Mouse (Mus musculus) ovary, postnatal 36 days (tissue): ENCODE data around the gene Sec11a.

ENCODE experiments used
- DNase-seq: peaks from one replicate; pipeline ENCODE4 v3.0.0; 2022; ENCODE audit warnings: low spot score, mixed read lengths

Sec11a gene

DNA sequence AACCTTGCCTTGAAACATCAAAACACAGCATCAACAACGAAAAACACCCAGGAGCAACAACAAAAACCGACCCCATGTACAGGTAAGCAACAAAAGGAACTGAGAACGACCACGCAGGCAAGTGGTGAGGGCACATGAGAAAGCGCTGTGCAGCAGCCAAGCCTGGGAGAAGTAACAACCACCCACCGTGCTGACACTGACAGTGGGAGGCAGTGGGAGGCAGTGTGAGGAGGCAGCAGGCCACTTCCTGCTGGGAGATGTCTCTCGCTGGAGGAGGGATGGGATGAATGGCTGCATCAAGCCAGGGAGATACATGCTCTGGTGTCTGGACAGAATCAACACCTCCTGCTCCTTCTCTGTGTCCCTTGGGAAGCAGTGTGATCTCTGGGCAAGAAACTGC, 50.4 kb downstream of the Sec11a start:
- DNase-seq = no peak

DNA sequence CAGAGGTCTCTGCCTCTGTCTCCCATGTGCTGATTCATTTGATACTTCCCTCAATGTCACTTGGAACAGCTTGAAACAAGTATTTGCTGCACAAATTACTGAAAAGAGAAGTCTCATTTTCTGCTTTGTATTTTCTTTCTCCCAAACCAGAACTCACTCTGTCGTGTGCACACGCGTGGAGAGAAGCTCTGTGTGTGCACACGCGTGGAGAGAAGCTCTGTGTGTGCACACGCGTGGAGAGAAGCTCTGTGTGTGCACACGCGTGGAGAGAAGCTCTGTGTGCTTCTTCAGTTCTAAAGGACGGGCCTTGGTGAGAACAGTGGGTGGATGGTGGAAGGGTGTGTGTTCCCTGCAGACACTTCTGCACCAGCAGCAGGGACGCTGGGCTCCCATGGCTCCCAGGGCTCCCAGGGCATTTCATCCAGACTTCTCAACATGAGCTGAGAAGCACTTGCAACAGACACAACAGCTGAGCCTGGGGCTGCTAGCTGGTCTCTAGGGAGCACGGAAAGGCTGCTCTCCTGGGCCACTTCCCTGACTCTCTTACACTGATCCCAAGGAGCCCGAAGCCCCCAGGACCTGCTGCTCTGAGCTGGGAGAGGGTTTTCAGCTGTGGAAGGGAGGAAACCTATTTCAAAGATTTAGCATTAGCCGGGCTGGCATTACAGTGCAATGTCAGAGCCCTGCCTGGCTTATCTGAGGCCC, 52.6 kb downstream of the Sec11a start:
- DNase-seq = no peak

DNA sequence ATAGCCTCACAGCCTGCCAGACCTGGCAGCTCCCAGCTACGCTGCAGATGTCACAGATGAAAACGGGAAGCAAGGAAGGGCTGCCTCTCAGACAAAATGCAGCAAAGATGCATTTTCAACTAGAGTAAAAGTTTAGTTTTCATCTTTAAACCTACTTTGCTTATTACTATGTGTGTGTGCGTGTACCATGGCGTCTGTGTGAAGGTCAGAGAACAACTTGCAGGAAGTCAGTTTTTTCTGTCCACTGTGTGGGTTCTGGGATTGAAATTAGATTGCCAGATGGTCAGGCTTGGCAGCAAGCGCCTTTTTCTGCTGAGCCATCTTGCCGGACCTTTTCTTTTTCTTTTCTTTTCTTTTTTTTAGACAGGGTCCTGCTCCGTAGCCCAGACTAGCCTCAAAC, 53.4 kb downstream of the Sec11a start:
- DNase-seq = no peak

DNA sequence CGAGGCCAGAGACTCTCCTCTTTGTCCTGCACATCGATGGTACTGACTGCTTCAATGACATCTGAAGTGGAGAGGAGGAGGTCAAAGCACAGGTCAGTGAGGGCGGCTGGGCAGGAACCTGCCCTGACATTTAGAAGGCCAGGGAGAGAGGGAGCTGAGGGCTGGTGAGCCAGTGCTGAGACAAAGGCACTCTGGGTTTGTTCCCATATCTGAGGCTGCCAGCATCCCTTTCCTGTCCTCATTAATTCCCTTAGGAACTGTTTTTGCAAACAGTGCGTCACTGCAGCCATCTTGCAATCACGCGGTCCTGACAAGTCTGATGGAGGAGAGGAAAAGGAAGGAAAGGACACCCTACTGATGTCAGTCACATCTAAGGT, 53.8 kb downstream of the Sec11a start:
- DNase-seq = no peak

DNA sequence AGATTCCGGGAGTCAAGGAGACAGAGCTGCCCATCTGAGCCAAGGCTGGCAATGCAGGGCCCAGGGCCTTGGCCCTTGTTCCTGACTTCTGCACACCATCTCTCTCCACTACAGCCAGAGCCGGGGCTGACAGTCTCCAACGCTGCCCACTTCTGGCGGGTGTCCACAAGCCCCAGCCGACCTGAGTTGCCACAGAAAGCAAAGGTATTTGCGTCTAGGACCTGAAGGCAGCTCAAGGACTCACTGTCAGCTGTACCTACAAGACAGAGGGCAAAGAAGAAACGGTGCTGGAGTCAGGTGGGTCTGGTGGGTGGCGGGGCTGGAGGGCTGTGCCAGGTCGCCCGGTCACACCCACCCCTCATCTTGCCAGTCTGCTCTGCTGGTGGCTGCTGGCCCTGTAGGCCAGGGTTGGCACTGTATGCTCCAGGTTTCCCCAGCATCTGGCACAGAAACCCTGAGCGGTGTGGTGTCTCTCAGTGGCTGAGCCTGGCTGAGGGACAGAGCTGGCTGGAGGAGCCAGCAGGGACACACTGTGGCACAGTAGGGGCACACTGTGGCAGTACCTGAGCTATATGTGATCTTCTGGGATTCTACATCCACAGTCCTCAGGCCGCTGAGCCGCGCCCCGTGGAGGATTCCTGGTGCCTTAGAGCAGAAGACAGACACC, 54.4 kb downstream of the Sec11a start:
- no peak for DNase-seq

DNA sequence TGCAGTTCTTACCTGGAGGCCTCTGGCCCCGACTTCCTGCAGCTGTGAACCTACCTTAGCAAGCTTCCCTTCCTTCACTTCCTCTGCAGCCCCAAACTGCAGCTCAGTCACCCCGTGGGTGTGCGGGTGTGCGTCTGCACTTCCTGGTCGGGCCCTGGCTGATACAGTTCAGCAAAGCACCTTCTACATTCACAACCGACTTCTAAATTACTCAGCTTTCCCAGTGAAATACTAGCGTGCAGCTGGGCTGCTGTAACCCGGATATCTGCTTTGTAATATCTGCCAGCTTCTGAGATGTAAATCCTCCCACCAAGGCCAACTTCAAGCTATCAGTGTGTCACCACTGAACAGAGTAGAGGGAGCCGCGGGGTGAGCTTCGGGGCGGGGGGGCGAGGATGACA, 57.7 kb downstream of the Sec11a start:
- no peak for DNase-seq

DNA sequence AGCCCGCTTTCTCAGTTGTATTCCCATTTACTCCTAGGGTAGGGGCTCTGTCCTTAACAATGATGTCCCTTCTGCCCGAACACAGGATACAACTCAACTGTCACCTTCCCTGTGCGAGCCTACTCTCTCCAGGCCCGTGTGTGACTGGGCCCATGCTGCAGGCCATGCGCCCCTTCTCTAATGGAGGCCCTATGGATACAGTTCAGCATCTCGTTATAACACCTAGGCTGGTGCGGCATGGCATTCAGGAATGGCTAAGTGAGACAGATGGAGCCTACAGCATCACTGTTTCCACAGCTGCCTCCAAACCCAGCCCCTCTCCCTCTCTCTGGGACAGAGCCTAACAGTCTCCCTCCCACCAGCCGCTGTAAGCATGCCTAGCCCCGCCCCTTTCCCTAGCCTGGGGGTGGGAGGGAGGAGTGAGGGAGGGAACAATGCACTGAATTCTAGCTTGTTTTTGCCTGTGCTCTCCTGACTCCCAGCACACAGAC, 58.5 kb downstream of the Sec11a start:
- peak; percentile 52 for DNase-seq

DNA sequence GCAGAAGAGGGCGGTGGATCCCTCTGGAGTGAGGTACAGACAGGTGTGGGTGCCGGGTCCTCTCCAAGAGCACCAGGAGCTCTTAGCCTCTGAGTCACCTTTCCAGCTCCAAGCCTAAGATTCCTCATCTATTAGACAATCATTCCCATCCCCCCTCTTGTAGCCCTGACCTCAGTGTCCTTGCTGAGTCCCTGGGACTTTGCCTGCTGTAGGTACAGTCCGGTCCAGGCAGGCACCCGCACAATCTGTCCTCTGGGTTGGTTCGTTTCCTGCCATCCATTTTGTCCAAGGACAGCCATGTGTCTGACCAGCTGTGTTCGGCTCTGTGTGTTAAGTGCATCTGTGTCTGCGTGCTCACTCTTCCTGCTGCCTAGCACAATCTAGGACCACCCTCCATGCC, 59.0 kb downstream of the Sec11a start:
- no peak for DNase-seq

DNA sequence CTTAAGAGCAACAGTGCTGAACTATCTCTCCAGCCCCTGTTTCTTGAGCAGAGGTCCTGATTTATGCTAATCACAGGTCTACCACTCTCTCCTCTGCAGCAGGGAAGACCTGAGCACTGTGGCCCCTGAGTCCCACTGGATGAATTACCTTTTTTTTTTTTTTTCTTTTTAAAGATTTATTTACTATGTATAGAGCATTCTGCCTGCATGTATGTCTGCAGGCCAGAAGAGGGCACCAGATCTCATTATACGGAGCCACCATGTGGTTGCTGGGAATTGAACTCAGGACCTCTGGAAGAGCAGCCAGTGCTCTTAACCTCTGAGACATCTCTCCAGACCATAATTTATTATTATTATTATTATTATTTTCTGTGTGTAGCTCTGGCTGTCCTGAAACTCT, 61.9 kb downstream of the Sec11a start:
- no peak for DNase-seq

DNA sequence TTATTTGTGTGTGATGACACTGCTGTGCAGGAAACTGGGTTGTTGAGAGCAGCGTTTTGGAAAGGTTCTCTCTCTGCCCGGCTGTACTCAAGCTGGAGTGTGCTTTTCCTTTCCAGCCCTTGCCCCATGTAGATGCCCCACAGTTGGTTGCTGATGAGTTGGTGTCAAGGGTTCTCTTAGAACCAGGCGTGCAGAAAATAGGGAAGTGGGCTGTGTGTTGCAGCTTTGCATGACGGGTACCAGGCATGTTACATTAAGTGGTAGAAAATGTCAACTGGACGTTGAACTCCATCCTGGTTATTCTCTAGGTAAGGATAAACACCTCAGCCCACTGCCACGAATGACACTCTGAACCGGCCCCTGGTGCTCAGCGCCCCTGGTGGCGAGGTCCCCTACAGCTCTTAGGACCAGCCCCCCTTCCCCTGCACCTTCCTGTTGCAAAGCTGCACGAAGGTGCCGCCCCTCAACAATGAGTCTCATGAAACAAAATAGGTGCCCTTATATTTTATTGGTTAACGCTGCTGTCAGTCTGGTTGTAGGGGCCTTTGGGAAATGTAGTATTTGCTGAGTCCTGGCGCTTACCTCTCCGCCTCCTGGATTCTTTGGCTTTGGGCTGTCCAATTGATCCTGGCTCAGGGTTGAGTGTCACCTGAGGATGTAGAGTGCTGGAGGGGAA, 64.6 kb downstream of the Sec11a start:
- DNase-seq = peak; percentile 44

DNA sequence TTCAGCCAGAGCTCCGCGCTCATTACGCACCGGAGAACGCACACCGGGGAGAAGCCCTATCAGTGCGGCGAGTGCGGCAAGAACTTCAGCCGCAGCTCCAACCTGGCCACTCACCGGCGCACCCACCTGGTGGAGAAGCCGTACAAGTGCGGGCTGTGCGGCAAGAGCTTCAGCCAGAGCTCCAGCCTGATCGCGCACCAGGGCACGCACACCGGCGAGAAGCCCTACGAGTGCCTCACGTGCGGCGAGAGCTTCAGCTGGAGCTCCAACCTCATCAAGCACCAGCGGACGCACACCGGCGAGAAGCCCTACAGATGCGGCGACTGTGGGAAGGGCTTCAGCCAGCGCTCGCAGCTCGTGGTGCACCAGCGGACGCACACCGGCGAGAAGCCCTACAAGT, 71.9 kb downstream of the Sec11a start:
- no peak for DNase-seq

DNA sequence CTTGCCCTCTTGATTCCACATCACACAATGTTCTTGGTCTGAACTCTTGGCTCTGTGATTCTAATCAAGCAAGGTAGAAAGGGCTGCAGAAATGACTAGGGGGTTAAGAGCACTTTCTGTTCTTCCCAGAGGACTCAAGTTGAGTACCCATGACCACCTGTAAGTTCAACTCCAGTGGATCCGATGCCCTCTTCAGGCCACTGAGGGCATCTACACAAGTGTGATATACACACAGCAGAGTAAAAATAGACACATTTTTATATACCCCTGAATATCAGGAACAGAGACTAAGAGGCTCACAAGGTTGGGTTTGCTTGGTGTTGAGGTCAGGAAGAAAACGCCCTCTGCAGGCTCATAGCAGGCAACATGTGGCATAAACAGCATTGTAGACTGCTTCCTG, 73.9 kb downstream of the Sec11a start:
- DNase-seq = no peak

DNA sequence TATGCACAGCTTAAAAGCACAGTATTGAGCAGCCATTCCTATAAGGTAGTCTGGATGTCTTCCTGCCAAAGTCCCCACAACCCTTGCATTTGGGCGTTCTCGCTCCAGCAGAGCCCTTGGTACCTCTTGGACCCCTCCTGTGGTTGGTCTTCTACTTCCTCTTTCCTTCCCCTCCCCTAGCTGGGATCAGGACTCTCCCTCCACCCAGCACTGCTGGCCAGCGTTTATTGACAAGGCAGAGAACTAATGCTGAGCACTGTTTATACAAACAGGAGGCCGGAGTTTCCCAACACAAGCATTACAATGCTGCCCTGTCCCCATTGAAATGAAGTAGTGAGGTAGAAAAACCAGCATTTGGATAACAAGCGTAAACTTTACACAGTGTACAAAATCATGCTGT, 74.5 kb downstream of the Sec11a start:
- no peak for DNase-seq

DNA sequence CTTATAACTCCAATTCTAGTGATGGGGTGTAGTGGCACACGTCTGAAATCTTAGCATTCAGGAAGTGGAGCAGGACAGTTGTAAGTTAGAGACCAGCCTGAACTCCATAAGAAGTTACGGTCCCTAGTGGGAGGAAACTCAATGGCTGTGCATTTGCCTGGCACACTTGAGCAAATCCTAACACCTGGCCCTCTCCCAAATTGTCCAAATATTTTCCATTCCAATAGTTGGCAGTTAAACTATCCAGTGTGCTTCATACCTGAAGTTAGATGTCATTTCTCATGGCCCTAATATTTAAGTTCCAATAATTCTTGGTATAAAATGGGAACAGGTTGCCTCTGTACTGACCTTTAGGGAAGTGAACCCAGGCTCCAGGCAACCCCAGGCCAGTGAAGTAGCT, 78.9 kb downstream of the Sec11a start:
- DNase-seq = no peak

DNA sequence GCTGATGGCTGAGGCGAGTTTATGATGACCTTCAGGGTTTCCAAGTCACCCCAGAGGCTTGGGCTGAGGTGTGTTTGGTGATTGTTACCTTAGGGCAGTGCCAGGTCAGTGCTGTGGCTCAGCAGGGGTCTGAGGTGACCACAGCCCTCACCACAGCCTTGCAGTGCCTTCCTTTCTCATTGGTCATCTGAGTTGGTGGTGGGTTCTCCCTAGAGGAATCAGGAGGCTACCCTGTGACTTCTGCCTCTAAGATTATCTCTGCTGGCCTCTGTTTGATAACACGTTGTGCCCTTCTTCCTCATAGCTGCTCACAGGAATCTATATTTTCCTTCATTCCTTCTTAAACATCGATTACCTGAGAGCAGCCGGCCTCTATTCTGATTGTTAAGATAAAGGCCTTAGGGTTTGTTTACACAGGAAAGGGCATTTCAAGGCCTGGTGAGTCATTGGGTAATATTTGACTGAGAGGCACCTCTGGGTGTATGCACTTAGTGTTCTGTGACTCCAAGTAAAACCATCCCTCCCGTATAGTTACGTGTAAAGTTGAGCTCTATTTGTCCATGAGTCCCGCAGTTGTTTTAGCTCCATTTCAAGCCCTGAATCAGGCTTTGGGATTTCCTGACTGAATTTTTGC, 80.9 kb downstream of the Sec11a start:
- no peak for DNase-seq

DNA sequence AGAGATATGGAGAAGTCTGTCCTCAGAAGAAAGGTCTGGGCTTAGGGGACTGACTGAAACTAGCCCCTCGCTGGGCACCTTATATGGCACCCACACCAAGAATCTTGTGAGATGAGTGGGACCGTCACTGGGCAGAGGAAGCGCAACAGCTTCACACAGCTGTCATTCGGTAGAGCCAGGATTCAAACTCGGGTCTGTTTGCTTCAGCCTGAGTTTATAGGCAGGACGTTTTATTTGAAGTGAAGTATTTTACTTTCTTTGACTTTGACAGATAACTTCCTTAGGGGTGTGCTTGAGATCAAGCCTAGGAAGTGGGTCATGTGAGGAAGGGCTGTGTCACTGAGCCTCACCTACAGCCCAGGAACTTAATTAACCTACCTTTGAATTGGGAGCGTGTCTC, 82.1 kb downstream of the Sec11a start:
- no peak for DNase-seq

DNA sequence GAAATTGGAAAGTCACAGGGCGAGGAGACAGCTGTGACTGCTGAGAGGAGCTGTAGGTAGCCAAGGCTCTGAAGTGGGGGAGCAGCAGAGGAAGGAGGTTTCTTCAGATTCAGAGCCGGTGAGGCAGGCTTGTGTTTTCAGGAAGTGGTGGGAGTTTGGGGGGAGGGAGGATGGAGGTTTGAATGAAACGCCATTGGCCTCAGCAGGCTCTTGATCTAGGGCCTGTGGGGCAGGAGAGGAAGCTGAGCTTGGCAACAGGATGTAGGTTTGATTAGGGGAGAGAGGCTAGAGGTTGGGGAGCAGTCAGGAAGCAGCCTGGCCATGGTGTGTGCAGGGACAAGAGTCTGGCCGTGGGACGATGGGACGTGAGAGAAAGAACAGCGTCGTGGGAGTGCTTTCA, 82.7 kb downstream of the Sec11a start:
- no peak for DNase-seq

DNA sequence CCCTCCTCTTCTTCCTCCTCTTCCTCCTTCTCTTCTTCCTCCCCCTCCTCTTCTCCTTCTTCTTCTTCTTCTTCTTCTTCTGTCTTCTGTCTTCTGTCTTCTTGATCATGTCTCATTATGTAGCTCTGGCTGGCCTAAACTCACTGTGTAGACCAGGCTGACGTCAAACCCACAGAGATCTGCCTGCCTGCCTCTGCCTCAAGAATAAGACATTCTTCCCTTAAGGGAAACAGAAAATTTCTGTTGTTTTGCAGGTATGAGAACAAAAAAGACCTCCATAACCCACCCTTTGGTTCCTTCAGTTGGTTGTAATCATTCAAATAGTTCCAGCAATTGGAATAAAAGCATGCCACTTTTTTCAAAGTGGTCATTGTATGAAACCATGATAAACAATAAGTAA, 83.4 kb downstream of the Sec11a start:
- DNase-seq = no peak

DNA sequence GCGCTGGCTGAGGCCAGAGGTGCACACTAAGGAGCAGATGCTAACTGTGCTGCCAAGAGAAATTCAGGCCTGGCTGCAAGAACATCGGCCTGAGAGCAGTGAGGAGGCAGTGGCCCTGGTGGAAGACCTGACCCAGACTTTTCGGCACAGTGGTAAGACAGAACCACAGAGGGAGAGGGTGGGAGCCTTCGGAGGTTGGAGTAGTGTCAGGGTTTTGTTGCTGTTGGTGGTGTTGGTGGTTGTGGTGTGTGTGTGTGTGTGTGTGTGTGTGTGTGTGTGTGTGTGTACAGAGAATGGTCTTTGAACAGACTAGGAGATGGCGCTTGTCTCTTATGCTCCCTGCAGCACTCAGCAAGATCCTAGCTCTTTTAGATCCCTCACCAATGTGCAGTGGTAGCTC, 84.1 kb downstream of the Sec11a start:
- no peak for DNase-seq

DNA sequence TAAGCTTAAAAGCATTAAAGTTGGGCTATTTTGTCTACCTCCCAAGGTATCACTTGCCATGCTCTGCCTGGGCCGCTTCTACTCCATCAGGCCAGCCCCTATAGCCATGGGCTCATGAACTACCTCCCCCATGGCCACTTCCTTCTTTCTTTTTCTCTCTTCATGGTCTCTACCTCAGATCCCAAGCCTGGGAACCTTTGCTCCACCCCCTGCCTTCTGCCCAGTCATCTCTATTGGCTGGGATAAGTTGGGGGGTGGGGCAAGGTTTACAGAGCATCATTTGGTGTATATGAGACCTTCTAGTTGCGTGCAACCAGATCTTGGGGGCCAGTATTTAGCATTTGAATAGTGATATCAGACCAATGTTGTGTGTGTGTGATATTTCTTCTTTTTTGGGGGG, 85.1 kb downstream of the Sec11a start:
- DNase-seq = no peak

DNA sequence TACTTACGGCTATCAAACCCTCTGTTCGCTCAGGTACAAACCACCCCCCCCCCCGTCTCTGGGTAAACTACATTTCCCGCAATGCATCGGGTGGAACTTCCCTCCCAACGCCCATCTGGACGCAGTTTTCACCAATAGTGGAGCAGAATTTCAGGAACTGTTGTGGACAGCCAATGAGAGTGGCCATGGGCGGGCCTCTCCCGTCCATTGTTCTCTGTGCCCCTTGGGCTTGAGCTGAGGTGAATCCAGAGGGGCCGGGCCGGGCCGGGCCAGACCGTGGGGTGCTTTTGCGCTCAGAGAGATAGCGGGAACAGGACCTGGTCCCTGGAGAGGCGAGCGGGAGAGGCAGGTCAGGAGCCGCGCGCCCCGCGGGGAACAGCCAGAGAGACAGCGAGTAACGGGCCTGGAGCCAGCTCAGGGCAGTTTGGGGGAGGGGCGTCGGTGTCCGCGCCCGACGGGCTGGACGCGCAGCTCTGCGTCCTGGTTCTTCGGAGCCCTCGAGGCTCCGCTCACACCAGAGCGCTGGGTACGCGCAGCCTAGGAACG, 86.8 kb downstream of the Sec11a start, which contains the start of gene Zscan2:
Gene Zscan2, plus strand, starts transcription at position 192 of the 546 bp plus-strand sequence.
- peak; percentile 87 for DNase-seq

DNA sequence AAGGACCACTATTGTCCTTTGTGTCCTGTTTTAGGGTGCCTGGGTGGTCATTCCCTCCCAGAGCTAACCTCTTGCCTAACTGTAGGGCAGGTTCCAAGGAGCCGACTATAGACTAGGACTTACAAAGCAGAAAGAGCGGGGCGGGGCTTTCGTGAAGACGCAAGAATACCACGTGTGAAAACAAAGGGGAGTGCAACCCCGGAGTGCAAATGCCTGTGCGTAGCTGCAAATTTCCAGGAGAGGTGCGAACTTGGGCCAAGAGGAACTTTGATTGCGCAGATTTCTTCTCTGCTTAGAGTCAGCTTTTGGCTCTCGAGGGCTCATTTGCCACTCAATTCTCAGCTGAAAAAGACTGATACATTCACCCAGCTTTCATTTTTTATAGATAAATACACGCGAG, 87.4 kb downstream of the Sec11a start:
- peak; percentile 63 for DNase-seq

DNA sequence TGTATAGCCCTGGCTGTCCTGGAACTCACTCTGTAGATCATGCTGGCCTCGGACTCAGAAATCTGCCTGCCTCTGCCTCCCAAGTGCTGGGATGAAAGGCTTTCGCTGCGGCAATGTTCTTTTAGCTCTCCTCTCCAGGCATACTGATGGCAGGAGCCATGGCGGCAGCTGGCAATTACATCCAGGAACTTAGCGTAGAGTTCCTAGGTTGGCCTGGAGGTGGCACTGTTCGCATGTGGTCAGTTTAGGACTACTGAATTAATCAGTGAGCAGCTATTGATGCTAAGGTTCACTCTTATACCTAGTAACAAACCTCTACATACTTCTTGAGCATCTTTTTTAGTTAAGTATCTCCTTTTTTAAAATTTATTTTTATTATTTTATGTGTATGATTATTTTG, 90.4 kb downstream of the Sec11a start:
- peak; percentile 75 for DNase-seq
